Mouse (Mus musculus): ENCODE results near the gene Tbc1d15.
A peak's percentile ranks its signal among the peaks of the same experiment; 100 is the strongest.

The Tbc1d15 gene

GRCm38 (mm10) chr10:115251088-115251934 is at the start of gene Tbc1d15:
Gene Tbc1d15 (minus strand): TSS chr10:115251467.
- DNase-seq (ENCODE audit: low read depth), result peak; percentile 97

GRCm38 (mm10) chr10:115298683-115299082 is 47.4 kb upstream of the Tbc1d15 start:
- DNase-seq (ENCODE audit: low read depth), result no peak

- no peak for DNase-seq (ENCODE audit: low read depth)
Measured at GRCm38 (mm10) chr10:115297582-115297981, 46.3 kb upstream of the Tbc1d15 start.

- no peak for DNase-seq (ENCODE audit: low read depth)
Measured at GRCm38 (mm10) chr10:115296401-115296935, 45.2 kb upstream of the Tbc1d15 start.

GRCm38 (mm10) chr10:115295162-115295561 is 43.9 kb upstream of the Tbc1d15 start:
- no peak for DNase-seq (ENCODE audit: low read depth)

- DNase-seq (ENCODE audit: low read depth), result no peak
Measured at GRCm38 (mm10) chr10:115294715-115295114, 43.4 kb upstream of the Tbc1d15 start.

- no peak for DNase-seq (ENCODE audit: low read depth)
Measured at GRCm38 (mm10) chr10:115293946-115294345, 42.7 kb upstream of the Tbc1d15 start.

- no peak for DNase-seq (ENCODE audit: low read depth)
Measured at GRCm38 (mm10) chr10:115290671-115291070, 39.4 kb upstream of the Tbc1d15 start.

GRCm38 (mm10) chr10:115288856-115289255 is 37.6 kb upstream of the Tbc1d15 start:
- DNase-seq (ENCODE audit: low read depth), result no peak

GRCm38 (mm10) chr10:115284170-115284569 is 32.9 kb upstream of the Tbc1d15 start:
- DNase-seq (ENCODE audit: low read depth), result no peak

GRCm38 (mm10) chr10:115281381-115281780 is 30.1 kb upstream of the Tbc1d15 start:
- no peak for DNase-seq (ENCODE audit: low read depth)

GRCm38 (mm10) chr10:115271649-115272048 is 20.4 kb upstream of the Tbc1d15 start:
- DNase-seq (ENCODE audit: low read depth), result no peak

GRCm38 (mm10) chr10:115270612-115271390 is 19.5 kb upstream of the Tbc1d15 start:
- no peak for DNase-seq (ENCODE audit: low read depth)

GRCm38 (mm10) chr10:115262926-115263562 is 11.8 kb upstream of the Tbc1d15 start:
- DNase-seq (ENCODE audit: low read depth), result no peak

GRCm38 (mm10) chr10:115262261-115262660 is 11.0 kb upstream of the Tbc1d15 start:
- DNase-seq (ENCODE audit: low read depth), result no peak

GRCm38 (mm10) chr10:115261428-115261827 is 10.2 kb upstream of the Tbc1d15 start:
- DNase-seq (ENCODE audit: low read depth), result no peak

- no peak for DNase-seq (ENCODE audit: low read depth)
Measured at GRCm38 (mm10) chr10:115256162-115256561, 4.9 kb upstream of the Tbc1d15 start.

- DNase-seq (ENCODE audit: low read depth), result no peak
Measured at GRCm38 (mm10) chr10:115253521-115253920, 2.3 kb upstream of the Tbc1d15 start.

GRCm38 (mm10) chr10:115252321-115252757 is 1.1 kb upstream of the Tbc1d15 start:
- DNase-seq (ENCODE audit: low read depth), result no peak

- no peak for DNase-seq (ENCODE audit: low read depth)
Measured at GRCm38 (mm10) chr10:115250235-115251087, 806 bp downstream of the Tbc1d15 start.

- DNase-seq (ENCODE audit: low read depth), result no peak
Measured at GRCm38 (mm10) chr10:115248041-115248440, 3.2 kb downstream of the Tbc1d15 start.
